Mouse (Mus musculus): Measurements from ENCODE around the gene Apoc4.
A peak's percentile ranks its signal among the peaks of the same experiment; 100 is the strongest.

Gene Apoc4

GRCm38 (mm10) chr7:19676662-19677061 is 4.6 kb downstream of the Apoc4 start:
- DNase-seq: no peak

- no peak for DNase-seq
Observed at GRCm38 (mm10) chr7:19675824-19676223, 5.5 kb downstream of the Apoc4 start.

GRCm38 (mm10) chr7:19673083-19673699 is 8.1 kb downstream of the Apoc4 start:
- DNase-seq: no peak

GRCm38 (mm10) chr7:19671511-19671910 is 9.8 kb downstream of the Apoc4 start:
- DNase-seq: no peak

- DNase-seq: peak; percentile 94 to 95
Observed at GRCm38 (mm10) chr7:19668947-19669721, 12.1 kb downstream of the Apoc4 start.

- DNase-seq: peak; percentile 43 to 45
Observed at GRCm38 (mm10) chr7:19667434-19667833, 13.8 kb downstream of the Apoc4 start.

GRCm38 (mm10) chr7:19666750-19667149 is 14.5 kb downstream of the Apoc4 start:
- DNase-seq: peak; percentile 13 to 24

GRCm38 (mm10) chr7:19664955-19665841 is 16.1 kb downstream of the Apoc4 start, which contains the start of gene Clptm1:
TSS of gene Clptm1 (minus strand) at chr7:19665033.
- DNase-seq: peak; percentile 97

- DNase-seq: no peak
Observed at GRCm38 (mm10) chr7:19664455-19664954, 16.8 kb downstream of the Apoc4 start.

- DNase-seq: no peak
Observed at GRCm38 (mm10) chr7:19663940-19664339, 17.3 kb downstream of the Apoc4 start.

- DNase-seq: no peak
Observed at GRCm38 (mm10) chr7:19652614-19653013, 28.7 kb downstream of the Apoc4 start.

GRCm38 (mm10) chr7:19651063-19651786 is 30.1 kb downstream of the Apoc4 start:
- no peak for DNase-seq

- DNase-seq: no peak
Observed at GRCm38 (mm10) chr7:19641223-19641622, 40.1 kb downstream of the Apoc4 start.

GRCm38 (mm10) chr7:19635074-19635827 is 46.0 kb downstream of the Apoc4 start:
- no peak for DNase-seq

- no peak for DNase-seq
Observed at GRCm38 (mm10) chr7:19634591-19634990, 46.7 kb downstream of the Apoc4 start.

- no peak for DNase-seq
Observed at GRCm38 (mm10) chr7:19633855-19634254, 47.4 kb downstream of the Apoc4 start.

GRCm38 (mm10) chr7:19633197-19633596 is 48.1 kb downstream of the Apoc4 start:
- DNase-seq: no peak

- DNase-seq: no peak
Observed at GRCm38 (mm10) chr7:19632720-19633119, 48.6 kb downstream of the Apoc4 start.

GRCm38 (mm10) chr7:19632275-19632674 is 49.0 kb downstream of the Apoc4 start:
- DNase-seq: no peak

- peak; percentile 98 for DNase-seq
Observed at GRCm38 (mm10) chr7:19629361-19629734, 51.9 kb downstream of the Apoc4 start, which contains the start of gene Relb. TSS of gene Relb (minus strand) at chr7:19629438.

GRCm38 (mm10) chr7:19628536-19629360 is 52.5 kb downstream of the Apoc4 start:
- peak; percentile 98 to 99 for DNase-seq
